Mouse (Mus musculus) limb, embryonic 10.5 days (tissue): Measurements from ENCODE around the gene Inip. TPM values are rescaled to one million over a fixed set of nuclear protein-coding genes. Genes with fewer than 3 reads are reported as not detected.

Experiments
- DNase-seq: peaks from one replicate; pipeline ENCODE4 v3.0.0-alpha.2; 2017; ENCODE audit warnings: low spot score
- H3K27ac ChIP-seq: fragments of 300-500 bp; sonication (generic); 2 replicates; pipeline ENCODE4 v1.5.1; 2016; ENCODE audit warnings: mild to moderate bottlenecking
- H3K27me3 ChIP-seq: fragments of 300-500 bp; sonication (generic); 2 replicates; pipeline ENCODE4 v1.6.1; 2016; ENCODE audit warnings: low read depth, mild to moderate bottlenecking; ENCODE audit not compliant: poor library complexity, severe bottlenecking
- H3K36me3 ChIP-seq: fragments of 300-500 bp; sonication (generic); 2 replicates; pipeline ENCODE4 v1.6.1; 2016; ENCODE audit warnings: mild to moderate bottlenecking, moderate library complexity
- H3K4me1 ChIP-seq: fragments of 300-500 bp; sonication (generic); 2 replicates; pipeline ENCODE4 v1.6.1; 2016
- H3K4me3 ChIP-seq: fragments of 300-500 bp; sonication (generic); 2 replicates; pipeline ENCODE4 v1.5.1; 2016; ENCODE audit warnings: mild to moderate bottlenecking, moderate library complexity
- H3K9me3 ChIP-seq: fragments of 300-500 bp; sonication (generic); replicated peaks from 2 replicates; pipeline ENCODE4 v1.6.1; 2016; ENCODE audit warnings: mild to moderate bottlenecking
- WGBS: fragments of 180-500 bp; shearing (Covaris S2); methylation state at CpG from one replicate; pipeline ENCODE4 v1.1.7; 2016; 5-methylcytosine and 5-hydroxymethylcytosine counted together
- polyA plus RNA-seq: library from polyadenylated mRNA; unstranded; fragments of >200 nt; fragmentation: Nextera tagmentation; extraction: Ambion mirVana; gene quantifications from 2 replicates; pipeline ENCODE4 v1.2.1, GENCODE M21; 2016

The Inip gene
- polyA plus RNA-seq: 84.8 and 88.9 TPM in 2 replicates

GRCm38 (mm10) chr4:59801489-59801888 is at the start of gene Inip:
TSS of gene Inip (minus strand) at chr4:59801589.
- no peaks in the 10 kb centered on the region for H3K36me3 ChIP-seq
- no peak within 1 kb of the TSS for H3K27ac ChIP-seq
- no peak for DNase-seq
- H3K4me1 ChIP-seq: peaks cover 8% of the 10 kb centered on the region
- H3K9me3 ChIP-seq: no peaks in the 10 kb centered on the region
- 0 out of 2 replicates have a peak, but pooled peaks cover 4% of the 10 kb centered on the region for H3K27me3 ChIP-seq
- no peak within 1 kb of the TSS for H3K4me3 ChIP-seq

DNA sequence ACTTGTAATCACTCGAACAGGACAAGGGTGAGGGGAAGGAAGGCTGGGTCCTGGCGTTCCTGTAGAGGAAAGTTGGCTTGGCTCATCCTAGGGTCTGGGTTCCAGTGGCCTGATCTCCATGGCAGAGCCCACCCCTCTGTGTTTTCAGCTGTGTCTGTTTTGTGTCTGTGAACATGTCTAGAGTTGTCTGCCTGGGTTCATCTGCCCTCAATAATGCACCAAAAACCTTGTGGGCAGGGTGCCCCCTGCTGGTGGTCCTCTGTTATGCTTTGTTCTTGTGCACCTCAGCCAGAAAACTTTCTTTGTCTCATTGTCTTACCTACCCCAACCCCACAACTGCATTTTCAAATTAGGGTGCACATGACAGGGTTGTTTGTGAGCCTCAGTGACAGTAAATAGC is 48.8 kb upstream of the Inip start:
- 63% methylated on average over 2 of the region's 2 CpGs for WGBS
- Histone ChIP-seq H3K4me1 (no peaks in the 10 kb centered on the region), H3K36me3 (no peaks in the 10 kb centered on the region), H3K27ac (peak overlapping the region; percentile 30; the same call in 1 of the 2 replicates), H3K4me3 (no peak overlapping the region), H3K9me3 (no peaks in the 10 kb centered on the region), H3K27me3 (no peaks in the 10 kb centered on the region)
- peak; percentile 70 for DNase-seq

DNA sequence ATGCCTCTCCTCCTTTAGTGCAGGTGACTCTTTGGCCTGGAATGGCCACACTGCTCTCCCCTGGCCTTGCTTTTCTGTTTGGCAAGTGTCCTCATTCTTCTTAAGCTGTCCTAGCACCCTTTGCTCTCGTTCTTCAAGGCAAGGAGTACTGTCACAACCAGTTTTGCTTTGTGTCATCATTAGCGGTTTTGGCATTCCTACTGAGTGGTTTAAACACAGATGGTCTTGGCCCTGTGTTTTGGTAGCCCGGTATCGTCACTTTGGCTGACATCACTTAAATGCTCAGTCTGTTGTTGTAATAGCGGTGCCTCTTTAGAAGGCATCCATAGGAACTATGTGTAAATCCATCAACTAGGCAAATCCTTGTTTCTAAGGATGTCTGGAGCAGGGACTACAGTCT is 46.1 kb upstream of the Inip start:
- H3K36me3 ChIP-seq: no peaks in the 10 kb centered on the region
- no peaks in the 10 kb centered on the region for H3K27me3 ChIP-seq
- H3K4me3 ChIP-seq: no peak overlapping the region
- peaks cover 2% of the 10 kb centered on the region for H3K4me1 ChIP-seq
- no peak overlapping the region for H3K27ac ChIP-seq
- no peaks in the 10 kb centered on the region for H3K9me3 ChIP-seq
- 90% methylated on average over 5 of the region's 5 CpGs for WGBS
- DNase-seq: no peak

GRCm38 (mm10) chr4:59845245-59845637 is 43.9 kb upstream of the Inip start:
- no peak overlapping the region for H3K4me3 ChIP-seq
- H3K9me3 ChIP-seq: no peaks in the 10 kb centered on the region
- 86% methylated on average over 3 of the region's 3 CpGs for WGBS
- H3K27ac ChIP-seq: no peak overlapping the region
- H3K4me1 ChIP-seq: peaks cover 3% of the 10 kb centered on the region
- no peak for DNase-seq
- no peaks in the 10 kb centered on the region for H3K36me3 ChIP-seq
- H3K27me3 ChIP-seq: no peaks in the 10 kb centered on the region

DNA sequence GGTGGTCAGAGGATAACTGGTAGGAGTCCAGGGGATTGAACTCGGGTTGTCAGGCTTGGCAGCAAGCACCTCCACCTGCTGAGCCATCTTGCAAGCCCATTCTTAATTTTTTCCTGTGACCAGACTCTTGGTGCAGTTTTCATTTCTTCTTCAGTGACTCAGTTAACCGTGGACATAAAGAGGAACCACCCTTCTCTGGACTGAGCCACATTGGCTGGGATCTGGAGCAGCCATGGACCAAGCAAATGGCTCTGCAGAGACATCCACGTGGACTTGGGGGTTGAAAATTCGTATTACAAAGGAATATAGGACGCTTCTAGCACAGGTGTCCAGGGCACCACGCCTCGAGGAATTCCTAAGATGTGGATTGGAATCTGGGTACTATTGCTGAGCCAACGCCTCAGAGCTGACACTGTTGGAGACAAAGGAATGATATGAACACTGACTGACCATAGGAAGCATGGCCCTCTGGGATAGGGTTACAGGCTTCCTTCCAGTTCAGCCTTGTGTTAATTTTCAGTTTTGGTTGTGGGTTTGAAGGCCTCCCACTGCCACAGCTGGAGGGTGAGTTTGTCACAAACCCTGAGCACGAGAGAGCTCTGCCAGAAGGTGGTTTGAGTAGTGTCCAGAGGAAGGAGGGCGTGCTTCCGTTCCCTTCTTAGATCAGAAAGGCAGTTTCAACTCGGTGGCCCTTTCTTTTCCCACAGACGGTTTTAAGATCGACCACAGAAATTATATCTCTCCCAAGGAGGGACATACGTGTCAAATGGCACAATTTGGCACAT is 43.3 kb upstream of the Inip start:
- no peak overlapping the region for H3K27ac ChIP-seq
- WGBS: 91% methylated on average over 15 of the region's 15 CpGs
- H3K4me1 ChIP-seq: peaks cover 3% of the 10 kb centered on the region
- no peaks in the 10 kb centered on the region for H3K9me3 ChIP-seq
- H3K4me3 ChIP-seq: no peak overlapping the region
- DNase-seq: no peak
- no peaks in the 10 kb centered on the region for H3K27me3 ChIP-seq
- no peaks in the 10 kb centered on the region for H3K36me3 ChIP-seq

DNA sequence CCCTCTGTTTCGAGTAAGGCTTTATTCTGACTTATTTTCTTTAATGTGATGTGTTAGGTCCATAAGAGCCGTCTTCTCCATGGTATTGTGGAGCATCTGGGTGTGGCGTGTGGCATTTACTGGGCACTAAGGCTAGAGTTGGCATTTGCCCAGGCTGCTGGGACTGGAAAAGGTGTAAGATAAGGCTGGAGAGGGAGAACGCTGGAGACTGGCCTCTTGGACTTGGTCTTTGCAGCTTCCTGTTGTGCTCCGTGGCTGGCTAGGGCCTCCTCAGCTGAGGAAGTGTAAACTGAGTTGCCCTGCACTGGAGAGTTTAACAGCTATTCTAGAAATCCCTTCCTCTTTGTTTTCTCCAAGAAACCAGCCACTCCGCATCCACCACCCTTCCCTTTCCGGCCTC is 36.3 kb upstream of the Inip start:
- peaks cover 10% of the 10 kb centered on the region for H3K4me1 ChIP-seq
- H3K4me3 ChIP-seq: no peak overlapping the region
- no peaks in the 10 kb centered on the region for H3K27me3 ChIP-seq
- H3K27ac ChIP-seq: no peak overlapping the region; the same call in 1 of the 2 replicates
- no peaks in the 10 kb centered on the region for H3K9me3 ChIP-seq
- peaks cover 3% of the 10 kb centered on the region; the same call in 1 of the 2 replicates for H3K36me3 ChIP-seq
- 82% methylated on average over 7 of the region's 7 CpGs for WGBS
- DNase-seq: no peak

DNA sequence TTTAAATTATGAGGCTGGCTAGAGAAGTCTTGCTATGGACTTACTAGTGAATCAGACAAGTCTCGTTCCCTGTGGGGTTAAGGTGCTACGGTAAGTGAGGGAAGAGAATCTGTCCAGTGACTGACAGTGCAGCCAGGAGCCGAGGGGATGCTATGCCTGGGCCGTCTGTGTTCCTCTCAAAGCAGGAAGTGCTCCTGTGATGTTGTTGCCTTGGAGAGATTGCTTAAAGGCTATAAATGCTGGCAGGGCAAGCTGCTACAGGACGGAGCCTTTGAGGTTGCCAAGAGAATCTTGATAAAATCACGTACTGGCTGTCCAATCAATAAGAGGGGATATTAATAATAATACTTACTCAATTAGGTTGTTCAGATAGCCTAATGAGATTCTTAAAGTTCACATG is 31.4 kb upstream of the Inip start:
- peaks cover 4% of the 10 kb centered on the region; the same call in 1 of the 2 replicates for H3K4me1 ChIP-seq
- H3K27ac ChIP-seq: no peak overlapping the region
- H3K9me3 ChIP-seq: no peaks in the 10 kb centered on the region
- H3K27me3 ChIP-seq: no peaks in the 10 kb centered on the region
- peaks cover 3% of the 10 kb centered on the region; the same call in 1 of the 2 replicates for H3K36me3 ChIP-seq
- no peak overlapping the region for H3K4me3 ChIP-seq
- 59% methylated on average over 6 of the region's 6 CpGs for WGBS
- DNase-seq: no peak

DNA sequence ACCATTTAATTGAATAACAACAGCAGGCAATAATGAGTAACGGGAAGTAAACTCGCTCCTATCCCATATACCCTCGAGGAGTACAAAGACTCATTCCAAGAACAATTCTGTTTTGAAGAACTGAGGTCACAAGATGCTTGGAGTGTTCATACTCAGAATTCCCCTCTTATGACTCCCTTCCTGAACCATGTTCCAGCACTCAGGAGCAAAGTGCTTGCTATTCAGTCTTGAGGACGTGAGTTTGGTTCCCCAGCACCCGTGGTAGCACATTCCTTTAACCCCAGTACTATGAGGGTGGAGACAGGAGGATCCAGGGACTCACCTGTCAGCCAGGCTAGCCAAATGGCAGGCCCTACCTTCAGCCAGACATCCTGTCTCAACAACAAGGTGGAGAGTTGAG is 29.6 kb upstream of the Inip start:
- Histone ChIP-seq H3K9me3 (no peaks in the 10 kb centered on the region), H3K27ac (no peak overlapping the region), H3K4me3 (no peak overlapping the region), H3K4me1 (no peaks in the 10 kb centered on the region), H3K36me3 (peaks cover 3% of the 10 kb centered on the region; the same call in 1 of the 2 replicates), H3K27me3 (no peaks in the 10 kb centered on the region)
- 88% methylated on average over 5 of the region's 5 CpGs for WGBS
- no peak for DNase-seq

DNA sequence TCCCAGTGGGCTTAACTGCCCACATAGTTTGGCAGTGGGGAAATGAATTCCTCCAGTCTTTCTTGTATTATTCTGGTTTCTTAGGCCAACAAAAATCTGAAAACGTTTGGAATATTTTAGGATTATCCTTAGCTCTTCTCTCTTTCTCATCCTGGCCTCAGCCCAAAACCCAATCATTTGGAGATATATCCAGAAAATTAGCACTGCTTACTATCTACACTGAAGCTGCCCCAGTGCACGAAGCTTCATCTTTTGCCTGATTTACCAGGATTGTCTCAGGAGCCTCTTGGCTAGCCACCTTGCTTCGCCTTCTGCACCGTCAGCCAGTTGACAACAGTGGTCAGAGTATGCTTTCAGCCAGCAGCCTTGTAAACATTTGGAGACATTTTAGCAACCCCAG is 27.7 kb upstream of the Inip start:
- no peaks in the 10 kb centered on the region for H3K36me3 ChIP-seq
- no peaks in the 10 kb centered on the region for H3K4me1 ChIP-seq
- no peak overlapping the region for H3K4me3 ChIP-seq
- WGBS: 91% methylated on average over 4 of the region's 4 CpGs
- no peaks in the 10 kb centered on the region for H3K27me3 ChIP-seq
- H3K27ac ChIP-seq: no peak overlapping the region
- no peak for DNase-seq
- H3K9me3 ChIP-seq: no peaks in the 10 kb centered on the region

DNA sequence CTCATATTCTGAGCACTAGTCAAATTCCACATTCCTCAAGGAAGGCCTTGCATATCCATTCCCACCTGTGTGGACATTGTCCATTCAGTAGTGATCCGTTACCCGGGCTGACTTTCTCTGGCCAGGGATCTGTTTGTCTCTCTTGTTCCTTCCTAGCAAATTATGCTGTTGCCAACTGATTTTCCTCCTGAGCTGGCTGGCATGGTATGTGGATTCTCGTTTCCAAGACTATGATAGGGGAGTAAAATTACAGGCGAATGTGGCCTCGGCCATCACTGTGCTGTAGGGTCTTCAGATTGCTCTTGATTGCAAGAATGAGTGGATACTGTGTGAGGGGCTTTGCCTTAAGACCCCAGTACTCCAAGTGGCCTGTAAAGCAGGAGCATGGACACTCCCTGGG is 25.0 kb upstream of the Inip start:
- 92% methylated on average over 5 of the region's 5 CpGs for WGBS
- H3K36me3 ChIP-seq: no peaks in the 10 kb centered on the region
- no peak for DNase-seq
- no peaks in the 10 kb centered on the region for H3K9me3 ChIP-seq
- no peak overlapping the region for H3K27ac ChIP-seq
- no peak overlapping the region for H3K4me3 ChIP-seq
- H3K4me1 ChIP-seq: no peaks in the 10 kb centered on the region
- H3K27me3 ChIP-seq: no peaks in the 10 kb centered on the region

DNA sequence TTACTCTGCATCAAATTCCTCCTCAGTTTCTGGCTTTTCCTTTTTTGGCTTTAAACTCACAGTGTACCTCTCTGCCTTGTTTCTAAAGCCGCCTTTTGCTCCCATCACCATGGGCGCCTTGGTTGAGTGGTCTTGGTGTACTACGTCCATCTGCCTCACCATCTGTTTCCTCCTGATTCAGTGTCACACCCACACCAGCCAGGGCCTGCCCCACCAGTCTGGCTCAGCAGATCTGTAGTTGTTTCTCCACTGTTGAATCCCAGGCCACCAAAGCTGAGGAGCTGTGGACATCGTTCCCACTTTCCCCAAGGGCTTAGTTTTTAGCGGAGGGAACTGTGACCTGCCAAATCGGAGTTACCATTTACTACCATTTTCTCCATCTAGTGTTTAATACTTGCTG is 24.2 kb upstream of the Inip start:
- Histone ChIP-seq H3K4me3 (no peak overlapping the region), H3K36me3 (no peaks in the 10 kb centered on the region), H3K4me1 (no peaks in the 10 kb centered on the region), H3K27me3 (no peaks in the 10 kb centered on the region), H3K9me3 (no peaks in the 10 kb centered on the region), H3K27ac (no peak overlapping the region)
- DNase-seq: no peak
- 87% methylated on average over 6 of the region's 6 CpGs for WGBS

GRCm38 (mm10) chr4:59824860-59825259 is 23.5 kb upstream of the Inip start:
- no peak for DNase-seq
- Histone ChIP-seq H3K4me3 (no peak overlapping the region), H3K36me3 (no peaks in the 10 kb centered on the region), H3K9me3 (no peaks in the 10 kb centered on the region), H3K27ac (no peak overlapping the region), H3K4me1 (no peaks in the 10 kb centered on the region), H3K27me3 (no peaks in the 10 kb centered on the region)
- WGBS: 89% methylated on average over 5 of the region's 5 CpGs

GRCm38 (mm10) chr4:59823470-59823869 is 22.1 kb upstream of the Inip start:
- Histone ChIP-seq H3K36me3 (no peaks in the 10 kb centered on the region), H3K27me3 (no peaks in the 10 kb centered on the region), H3K9me3 (no peaks in the 10 kb centered on the region), H3K4me3 (no peak overlapping the region), H3K4me1 (peaks cover 10% of the 10 kb centered on the region; the same call in 1 of the 2 replicates), H3K27ac (no peak overlapping the region)
- 80% methylated on average over 7 of the region's 7 CpGs for WGBS
- no peak for DNase-seq

DNA sequence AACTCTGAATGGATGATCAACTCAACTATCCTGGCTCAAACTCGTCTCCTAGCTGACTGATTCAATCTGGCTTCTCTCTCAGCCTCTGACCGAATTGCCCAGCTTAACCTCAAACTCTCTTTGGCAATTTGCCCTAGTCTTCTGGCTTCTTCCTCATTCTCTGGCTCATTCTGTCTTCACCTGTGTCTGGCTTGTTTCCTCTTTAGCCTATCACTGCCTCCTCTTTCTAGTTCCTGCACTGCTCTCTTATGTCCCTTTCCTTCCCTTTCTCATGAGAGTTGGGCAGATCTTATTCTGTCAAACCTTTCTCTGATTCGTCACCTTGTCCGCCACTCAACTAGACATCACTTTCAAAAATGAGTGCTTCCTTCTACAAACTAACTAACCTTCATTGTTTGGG is 20.7 kb upstream of the Inip start:
- Histone ChIP-seq H3K36me3 (no peaks in the 10 kb centered on the region), H3K4me3 (no peak overlapping the region), H3K4me1 (peaks cover 13% of the 10 kb centered on the region), H3K27me3 (no peaks in the 10 kb centered on the region), H3K9me3 (no peaks in the 10 kb centered on the region), H3K27ac (no peak overlapping the region)
- no peak for DNase-seq
- 95% methylated on average over 4 of the region's 4 CpGs for WGBS
